Mouse (Mus musculus) embryonic facial prominence, embryonic 13.5 days (tissue): Measurements from ENCODE around the gene Nek6. TPM values are rescaled to one million over a fixed set of nuclear protein-coding genes. Genes with fewer than 3 reads are reported as not detected.
A peak's percentile ranks its signal among the peaks of the same experiment; 100 is the strongest.

Source experiments
- ATAC-seq: fragments of 200-750 bp; cut with Nextera tagmentation; 2 replicates; pipeline ENCODE4 v1.8.0; 2017; ENCODE audit warnings: low read depth; ENCODE audit not compliant: insufficient number of reproducible peaks, insufficient read depth, low FRiP score, low TSS enrichment
- H3K27ac ChIP-seq: fragments of 300-500 bp; sonication (generic); 2 replicates; pipeline ENCODE4 v1.5.1; 2015; ENCODE audit warnings: moderate library complexity, mild to moderate bottlenecking, inconsistent platforms
- H3K27me3 ChIP-seq: fragments of 300-500 bp; sonication (generic); 2 replicates; pipeline ENCODE4 v1.6.1; 2015; ENCODE audit warnings: mild to moderate bottlenecking, inconsistent platforms
- H3K36me3 ChIP-seq: fragments of 300-500 bp; sonication (generic); 2 replicates; pipeline ENCODE4 v1.6.1; 2015; ENCODE audit warnings: mild to moderate bottlenecking, inconsistent platforms
- H3K4me1 ChIP-seq: fragments of 300-500 bp; sonication (generic); 2 replicates; pipeline ENCODE4 v1.6.1; 2015; ENCODE audit warnings: inconsistent platforms
- H3K4me2 ChIP-seq: fragments of 300-500 bp; sonication (generic); 2 replicates; pipeline ENCODE4 v1.6.1; 2015; ENCODE audit warnings: moderate library complexity, mild to moderate bottlenecking, inconsistent platforms
- H3K4me3 ChIP-seq: fragments of 300-500 bp; sonication (generic); 2 replicates; pipeline ENCODE4 v1.5.1; 2015; ENCODE audit warnings: mild to moderate bottlenecking, inconsistent platforms
- H3K9ac ChIP-seq: fragments of 300-500 bp; sonication (generic); 2 replicates; pipeline ENCODE4 v1.6.1; 2015; ENCODE audit warnings: mild to moderate bottlenecking, inconsistent platforms
- H3K9me3 ChIP-seq: fragments of 300-500 bp; sonication (generic); 2 replicates; pipeline ENCODE4 v1.6.1; 2016; ENCODE audit warnings: inconsistent platforms
- WGBS: fragments of 180-500 bp; shearing (Covaris S2); methylation state at CpG from one replicate; pipeline ENCODE4 v1.1.7; 2015; ENCODE audit warnings: mixed read lengths; 5-methylcytosine and 5-hydroxymethylcytosine counted together
- polyA plus RNA-seq: library from polyadenylated mRNA; unstranded; fragments of >200 nt; fragmentation: Nextera tagmentation; extraction: Ambion mirVana; gene quantifications from 2 replicates; pipeline ENCODE4 v1.2.1, GENCODE M21; 2015

Nek6 gene
- polyA plus RNA-seq, 1 experiment from 2014 or later: 114 TPM

GRCm38 (mm10) chr2:38586733-38587132 lies 75.3 kb downstream of the Nek6 start:
- Histone ChIP-seq H3K27ac (no peak overlapping the region), H3K4me2 (no peak overlapping the region), H3K9me3 (no peaks in the 10 kb centered on the region), H3K4me1 (peaks cover 5% of the 10 kb centered on the region; the same call in 1 of the 2 replicates), H3K36me3 (peaks cover 70% of the 10 kb centered on the region), H3K27me3 (no peaks in the 10 kb centered on the region), H3K9ac (no peak overlapping the region), H3K4me3 (no peak overlapping the region)
- 82% methylated on average over 6 of the region's 6 CpGs for WGBS
- ATAC-seq: no peak

GRCm38 (mm10) chr2:38591751-38592459 lies 80.5 kb downstream of the Nek6 start:
- no peak for ATAC-seq
- Histone ChIP-seq H3K36me3 (peaks cover 45% of the 10 kb centered on the region), H3K9me3 (no peaks in the 10 kb centered on the region), H3K4me1 (peaks cover 8% of the 10 kb centered on the region; the same call in 1 of the 2 replicates), H3K9ac (no peak overlapping the region), H3K27me3 (no peaks in the 10 kb centered on the region), H3K4me3 (no peak overlapping the region), H3K27ac (0 out of 2 replicates have a peak overlapping the region, but pooled peaks have one; percentile 18), H3K4me2 (no peak overlapping the region)
- WGBS: 66% methylated on average over 6 of the region's 6 CpGs

- no peak overlapping the region for H3K27ac ChIP-seq
- no peak for ATAC-seq
- H3K27me3 ChIP-seq: no peaks in the 10 kb centered on the region
- no peak overlapping the region for H3K9ac ChIP-seq
- 87% methylated on average over 7 of the region's 7 CpGs for WGBS
- peaks cover 8% of the 10 kb centered on the region; the same call in 1 of the 2 replicates for H3K4me1 ChIP-seq
- no peak overlapping the region for H3K4me2 ChIP-seq
- H3K9me3 ChIP-seq: no peaks in the 10 kb centered on the region
- no peak overlapping the region for H3K4me3 ChIP-seq
- H3K36me3 ChIP-seq: peaks cover 24% of the 10 kb centered on the region
These were observed 83.4 kb downstream of the Nek6 start for GRCm38 (mm10) chr2:38594874-38595273.

GRCm38 (mm10) chr2:38597896-38598295 lies 86.5 kb downstream of the Nek6 start:
- Histone ChIP-seq H3K27ac (no peak overlapping the region), H3K9ac (no peak overlapping the region), H3K27me3 (no peaks in the 10 kb centered on the region), H3K36me3 (peaks cover 12% of the 10 kb centered on the region; the same call in 1 of the 2 replicates), H3K4me1 (peaks cover 4% of the 10 kb centered on the region; the same call in 1 of the 2 replicates), H3K4me3 (no peak overlapping the region), H3K4me2 (no peak overlapping the region), H3K9me3 (no peaks in the 10 kb centered on the region)
- 98% methylated on average over 1 of the region's 1 CpGs for WGBS
- no peak for ATAC-seq

GRCm38 (mm10) chr2:38598395-38598794 lies 87.0 kb downstream of the Nek6 start:
- no peak for ATAC-seq
- 96% methylated on average over 2 of the region's 2 CpGs for WGBS
- no peak overlapping the region for H3K4me2 ChIP-seq
- H3K9me3 ChIP-seq: no peaks in the 10 kb centered on the region
- H3K36me3 ChIP-seq: peaks cover 12% of the 10 kb centered on the region; the same call in 1 of the 2 replicates
- no peaks in the 10 kb centered on the region for H3K27me3 ChIP-seq
- H3K9ac ChIP-seq: no peak overlapping the region
- no peak overlapping the region for H3K27ac ChIP-seq
- H3K4me3 ChIP-seq: no peak overlapping the region
- peaks cover 5% of the 10 kb centered on the region; the same call in 1 of the 2 replicates for H3K4me1 ChIP-seq

GRCm38 (mm10) chr2:38600842-38601241 lies 89.4 kb downstream of the Nek6 start:
- Histone ChIP-seq H3K4me3 (no peak overlapping the region), H3K4me1 (peaks cover 6% of the 10 kb centered on the region; the same call in 1 of the 2 replicates), H3K36me3 (peaks cover 11% of the 10 kb centered on the region; the same call in 1 of the 2 replicates), H3K4me2 (no peak overlapping the region), H3K27me3 (no peaks in the 10 kb centered on the region), H3K27ac (no peak overlapping the region), H3K9ac (no peak overlapping the region), H3K9me3 (no peaks in the 10 kb centered on the region)
- no peak for ATAC-seq

- Histone ChIP-seq H3K27me3 (no peaks in the 10 kb centered on the region), H3K27ac (no peak overlapping the region), H3K4me3 (no peak overlapping the region), H3K36me3 (peaks cover 31% of the 10 kb centered on the region), H3K9me3 (no peaks in the 10 kb centered on the region), H3K4me2 (no peak overlapping the region), H3K4me1 (peaks cover 16% of the 10 kb centered on the region; the same call in 1 of the 2 replicates), H3K9ac (no peak overlapping the region)
- no peak for ATAC-seq
- 80% methylated on average over 1 of the region's 1 CpGs for WGBS
These were observed 96.3 kb downstream of the Nek6 start for GRCm38 (mm10) chr2:38607716-38608115.

GRCm38 (mm10) chr2:38608831-38609309 lies 97.4 kb downstream of the Nek6 start:
- Histone ChIP-seq H3K4me2 (no peak overlapping the region), H3K36me3 (peaks cover 39% of the 10 kb centered on the region), H3K27ac (0 out of 2 replicates have a peak overlapping the region, but pooled peaks have one; percentile 16), H3K9me3 (no peaks in the 10 kb centered on the region), H3K4me3 (no peak overlapping the region), H3K27me3 (no peaks in the 10 kb centered on the region), H3K4me1 (peaks cover 10% of the 10 kb centered on the region; the same call in 1 of the 2 replicates), H3K9ac (no peak overlapping the region)
- WGBS: 72% methylated on average over 5 of the region's 5 CpGs
- no peak for ATAC-seq

GRCm38 (mm10) chr2:38609310-38609709 lies 97.9 kb downstream of the Nek6 start:
- ATAC-seq: no peak
- Histone ChIP-seq H3K9me3 (no peaks in the 10 kb centered on the region), H3K36me3 (peaks cover 39% of the 10 kb centered on the region), H3K4me2 (no peak overlapping the region), H3K4me1 (peaks cover 10% of the 10 kb centered on the region; the same call in 1 of the 2 replicates), H3K4me3 (no peak overlapping the region), H3K27ac (no peak overlapping the region), H3K9ac (no peak overlapping the region), H3K27me3 (no peaks in the 10 kb centered on the region)
- WGBS: 82% methylated on average over 11 of the region's 11 CpGs

- no peaks in the 10 kb centered on the region for H3K27me3 ChIP-seq
- no peak overlapping the region for H3K4me3 ChIP-seq
- no peak overlapping the region for H3K27ac ChIP-seq
- peaks cover 11% of the 10 kb centered on the region for H3K4me1 ChIP-seq
- no peak for ATAC-seq
- peaks cover 39% of the 10 kb centered on the region for H3K36me3 ChIP-seq
- H3K9me3 ChIP-seq: no peaks in the 10 kb centered on the region
- H3K4me2 ChIP-seq: no peak overlapping the region
- no peak overlapping the region for H3K9ac ChIP-seq
- 84% methylated on average over 2 of the region's 2 CpGs for WGBS
These were observed 98.7 kb downstream of the Nek6 start for GRCm38 (mm10) chr2:38610161-38610560.

GRCm38 (mm10) chr2:38612596-38612995 lies 101.2 kb downstream of the Nek6 start:
- no peak overlapping the region for H3K4me2 ChIP-seq
- WGBS: 84% methylated on average over 6 of the region's 6 CpGs
- no peaks in the 10 kb centered on the region for H3K27me3 ChIP-seq
- no peak overlapping the region for H3K27ac ChIP-seq
- peaks cover 31% of the 10 kb centered on the region for H3K36me3 ChIP-seq
- no peaks in the 10 kb centered on the region for H3K9me3 ChIP-seq
- H3K9ac ChIP-seq: no peak overlapping the region
- ATAC-seq: no peak
- no peak overlapping the region for H3K4me3 ChIP-seq
- peaks cover 21% of the 10 kb centered on the region for H3K4me1 ChIP-seq

GRCm38 (mm10) chr2:38613576-38613975 lies 102.1 kb downstream of the Nek6 start:
- no peak for ATAC-seq
- no peak overlapping the region for H3K4me2 ChIP-seq
- no peak overlapping the region for H3K27ac ChIP-seq
- peaks cover 38% of the 10 kb centered on the region for H3K36me3 ChIP-seq
- peaks cover 21% of the 10 kb centered on the region for H3K4me1 ChIP-seq
- H3K4me3 ChIP-seq: no peak overlapping the region
- no peaks in the 10 kb centered on the region for H3K27me3 ChIP-seq
- H3K9me3 ChIP-seq: no peaks in the 10 kb centered on the region
- H3K9ac ChIP-seq: no peak overlapping the region
- 97% methylated on average over 3 of the region's 3 CpGs for WGBS
